Comparison of ENCODE assay signal across 26 mouse cellular contexts in the genomic region with DNA sequence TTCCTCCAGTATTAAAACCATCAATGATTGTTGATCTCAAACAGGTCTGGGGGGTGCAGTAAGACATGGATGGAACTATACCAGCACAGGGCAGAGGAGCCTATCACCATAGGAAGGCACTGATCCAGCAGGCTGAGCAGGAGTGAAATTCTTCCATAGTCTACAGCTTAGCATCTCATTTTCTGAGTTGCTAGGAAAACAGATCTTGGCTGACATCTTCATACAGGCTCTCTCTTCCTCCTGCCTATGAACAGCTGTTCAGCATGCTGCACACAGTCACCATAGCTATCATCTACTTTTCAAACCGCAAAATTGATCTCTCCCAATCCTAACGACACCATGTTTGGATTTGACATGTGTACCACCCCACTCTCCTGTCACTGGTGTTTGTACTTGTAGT. TPM values are rescaled to one million over a fixed set of nuclear protein-coding genes. Genes with fewer than 3 reads are reported as not detected.
DNase-seq lines count a peak whose midpoint lies in the region; ATAC-seq lines count a peak whose summit lies in the region.
"Had no signal": no experiment of that assay in that cellular context is flagged by ENCODE, and none has a peak within 500 bp of the region (broad histone marks: within the 10 kb centered on the region; RNA-seq: fewer than 3 reads in every experiment).

No protein-coding gene starts in this region.

- peaks cover 18% of the 10 kb centered on the region for H3K36me3 ChIP-seq in forebrain, embryonic 11.5 days (ENCODE audit: control insufficient read depth, insufficient read depth, low read length)
- H3K36me3 ChIP-seq in forebrain, embryonic 12.5 days (replicated peaks) = peaks cover 85% of the 10 kb centered on the region

- no peak overlapping the region for H3K27ac ChIP-seq in forebrain, embryonic 11.5 days (ENCODE audit: low read depth, low read length)
- H3K27ac ChIP-seq in forebrain, embryonic 12.5 days = no peak overlapping the region
- H3K27ac ChIP-seq: embryonic facial prominence, embryonic 12.5 days; embryonic facial prominence, embryonic 15.5 days; heart, embryonic 15.5 days; hindbrain, embryonic 10.5 days; hindbrain, embryonic 13.5 days; intestine, embryonic 15.5 days had no signal

- no peak overlapping the region for H3K9ac ChIP-seq in forebrain, embryonic 11.5 days (ENCODE audit: low read length)
- H3K9ac ChIP-seq in forebrain, embryonic 12.5 days = no peak overlapping the region
- H3K9ac ChIP-seq: embryonic facial prominence, embryonic 12.5 days; embryonic facial prominence, embryonic 15.5 days; heart, embryonic 12.5 days; heart, embryonic 15.5 days; hindbrain, embryonic 13.5 days; intestine, embryonic 15.5 days had no signal

- no peak overlapping the region for H3K4me2 ChIP-seq in forebrain, embryonic 11.5 days (ENCODE audit: low read depth, low read length, severe bottlenecking)
- H3K4me2 ChIP-seq in forebrain, embryonic 12.5 days = no peak overlapping the region
- H3K4me2 ChIP-seq: embryonic facial prominence, embryonic 12.5 days; embryonic facial prominence, embryonic 15.5 days; heart, embryonic 12.5 days; heart, embryonic 15.5 days; hindbrain, embryonic 13.5 days; intestine, embryonic 15.5 days had no signal

- no peaks in the 10 kb centered on the region for H3K9me3 ChIP-seq in forebrain, embryonic 11.5 days (ENCODE audit: control insufficient read depth, low read length)
- no peaks in the 10 kb centered on the region for H3K9me3 ChIP-seq in forebrain, embryonic 12.5 days
- H3K9me3 ChIP-seq: embryonic facial prominence, embryonic 12.5 days; embryonic facial prominence, embryonic 15.5 days; heart, embryonic 12.5 days; heart, embryonic 15.5 days; hindbrain, embryonic 10.5 days; hindbrain, embryonic 13.5 days; intestine, embryonic 15.5 days had no signal

- WGBS in forebrain, embryonic 11.5 days = 92% methylated on average over 2 of the region's 2 CpGs
- 87% methylated on average over 2 of the region's 2 CpGs for WGBS in forebrain, embryonic 12.5 days

- H3K4me3 ChIP-seq in forebrain, embryonic 11.5 days (ENCODE audit: low read depth, low read length) = no peak overlapping the region
- no peak overlapping the region for H3K4me3 ChIP-seq in forebrain, embryonic 12.5 days (replicated peaks)
- H3K4me3 ChIP-seq: embryonic facial prominence, embryonic 12.5 days; embryonic facial prominence, embryonic 15.5 days; heart, embryonic 12.5 days; heart, embryonic 15.5 days; hindbrain, embryonic 10.5 days; hindbrain, embryonic 13.5 days; intestine, embryonic 15.5 days had no signal

- no peak for ATAC-seq in forebrain, embryonic 11.5 days (replicated peaks; ENCODE audit: low FRiP score)
- ATAC-seq in forebrain, embryonic 12.5 days (ENCODE audit: low FRiP score) = no peak
- ATAC-seq in frontal cortex, adult (ENCODE audit: low TSS enrichment) = peak; percentile 77
- ATAC-seq: activated CD4-positive, CD25-positive, alpha-beta regulatory T cell, adult 4 months; hindbrain, embryonic 16.5 days; intestine, embryonic 15.5 days had no signal

- H3K27me3 ChIP-seq in forebrain, embryonic 11.5 days (ENCODE audit: control insufficient read depth, insufficient read depth, low read length) = no peaks in the 10 kb centered on the region
- H3K27me3 ChIP-seq in forebrain, embryonic 12.5 days = no peaks in the 10 kb centered on the region
- H3K27me3 ChIP-seq: embryonic facial prominence, embryonic 12.5 days; embryonic facial prominence, embryonic 15.5 days; heart, embryonic 12.5 days; heart, embryonic 15.5 days; hindbrain, embryonic 13.5 days; intestine, embryonic 15.5 days had no signal

- peak; percentile 28 for DNase-seq in forebrain, embryonic 11.5 days (ENCODE audit: low spot score)
- no peak for DNase-seq in frontal cortex, postnatal 25 days (ENCODE audit: low spot score in 2 of 2)
- DNase-seq in layer of hippocampus, adult 9-11 months = peak; percentile 25
- no peak for DNase-seq in layer of hippocampus, postnatal 10 days (ENCODE audit: low spot score in 2 of 2)
- DNase-seq in cerebellum, postnatal 14 days = no peak
- no peak for DNase-seq in spleen, postnatal 4 days (ENCODE audit: low spot score in 2 of 2)
- DNase-seq: adrenal gland, adult 8-10 months; adrenal gland, postnatal 25 days; cerebellum, adult 18-20 months; cerebellum, adult 9-10 months; cerebellum, postnatal 25 days; gastrocnemius, postnatal 25 days; heart, adult 18-20 months; heart, postnatal 10 days; heart, postnatal 36 days had no signal

- no peaks in the 10 kb centered on the region for H3K4me1 ChIP-seq in forebrain, embryonic 11.5 days (replicated peaks; ENCODE audit: control insufficient read depth, insufficient read depth, low read length)
- H3K4me1 ChIP-seq in forebrain, embryonic 12.5 days = no peaks in the 10 kb centered on the region; the same call in 1 of the 2 replicates
- H3K4me1 ChIP-seq: embryonic facial prominence, embryonic 12.5 days; embryonic facial prominence, embryonic 15.5 days; hindbrain, embryonic 10.5 days; hindbrain, embryonic 13.5 days; intestine, embryonic 15.5 days had no signal

RNA-seq across cellular contexts. Expression of a gene that starts 17.5 kb away (rescaled TPM):
- polyA plus RNA-seq in forebrain, embryonic 11.5 days (2014; fragmentation: Nextera tagmentation; extraction: Ambion mirVana) = 133 and 143 TPM in 2 replicates
- 137 and 145 TPM in 2 replicates for polyA plus RNA-seq in forebrain, embryonic 12.5 days (2016; fragmentation: Nextera tagmentation; extraction: Ambion mirVana)
- 10 to 100 TPM; 69.1 to 71.8 TPM for total RNA-seq in layer of hippocampus, postnatal 10 days (2021)

Comparison
In these comparisons a context has a peak if more than half of its experiments do, and no peak if none do; other contexts are left out.
1. DNase-seq: peak in forebrain, embryonic 11.5 days (single experiment) and layer of hippocampus, adult 9-11 months (single experiment); none in frontal cortex, postnatal 25 days (0 of 2), layer of hippocampus, postnatal 10 days (0 of 2), cerebellum, postnatal 14 days (0 of 2) and spleen, postnatal 4 days (0 of 2).